In genomic region chr17:48350681-48351193, GRCm38 (mm10) we compare ENCODE assay signal across 14 mouse cellular contexts.
DNase-seq lines count a peak whose midpoint lies in the region.
"Had no signal": no experiment of that assay in that cellular context is flagged by ENCODE, and none has a peak within 500 bp of the region (broad histone marks: within the 10 kb centered on the region; RNA-seq: fewer than 3 reads in every experiment).

No protein-coding gene starts in this region.

- DNase-seq in embryo, embryonic 10.5 days (ENCODE audit: low spot score), result peak; percentile 4
- DNase-seq in embryo, embryonic 10 days (ENCODE audit: low spot score), result no peak
- peak; percentile 77 for DNase-seq in ZHBTc4 (ENCODE audit: low read depth, low spot score)
- DNase-seq in retina, postnatal 1 day, result peak; percentile 19
- DNase-seq in right cerebral cortex, adult 18-20 months, result no peak
- no peak for DNase-seq in frontal cortex, postnatal 14 days (ENCODE audit: low spot score in 2 of 2)
- DNase-seq: adrenal gland, adult 8-10 months; adrenal gland, postnatal 36 days; cerebellum, adult 18-20 months; cerebellum, adult 9-11 months; cerebellum, postnatal 25 days; gastrocnemius, adult 2 months; gastrocnemius, postnatal 14 days; heart, adult 11 months had no signal

Comparison
In these comparisons a context has a peak if more than half of its experiments do, and no peak if none do; other contexts are left out.
1. DNase-seq: peak in embryo, embryonic 10.5 days (single experiment), ZHBTc4 (single experiment) and retina, postnatal 1 day (single experiment); none in embryo, embryonic 10 days (single experiment), right cerebral cortex, adult 18-20 months (single experiment) and frontal cortex, postnatal 14 days (0 of 2).